Mouse (Mus musculus) lung, embryonic 15.5 days (tissue): ENCODE results near the gene Tenm2. TPM values are rescaled to one million over a fixed set of nuclear protein-coding genes. Genes with fewer than 3 reads are reported as not detected.
A peak's percentile ranks its signal among the peaks of the same experiment; 100 is the strongest.

Source experiments
- ATAC-seq: fragments of 200-750 bp; cut with Nextera tagmentation; 2 replicates; pipeline ENCODE4 v1.8.0; 2017; ENCODE audit warnings: moderate number of reproducible peaks, borderline replicate concordance; ENCODE audit not compliant: low FRiP score, low TSS enrichment; ENCODE audit errors: extremely low read depth
- H3K27ac ChIP-seq: fragments of 300-500 bp; sonication (generic); 2 replicates; pipeline ENCODE4 v1.5.1; 2015; ENCODE audit warnings: moderate library complexity, mild to moderate bottlenecking, inconsistent platforms
- H3K27me3 ChIP-seq: fragments of 300-500 bp; sonication (generic); 2 replicates; pipeline ENCODE4 v1.6.1; 2015; ENCODE audit warnings: inconsistent platforms
- H3K36me3 ChIP-seq: fragments of 300-500 bp; sonication (generic); 2 replicates; pipeline ENCODE4 v1.6.1; 2015; ENCODE audit warnings: inconsistent platforms
- H3K4me1 ChIP-seq: fragments of 300-500 bp; sonication (generic); 2 replicates; pipeline ENCODE4 v1.6.1; 2015; ENCODE audit warnings: inconsistent platforms
- H3K4me2 ChIP-seq: fragments of 300-500 bp; sonication (generic); 2 replicates; pipeline ENCODE4 v1.6.1; 2015; ENCODE audit warnings: inconsistent platforms, mild to moderate bottlenecking, moderate library complexity
- H3K4me3 ChIP-seq: fragments of 300-500 bp; sonication (generic); 2 replicates; pipeline ENCODE4 v1.5.1; 2015; ENCODE audit warnings: mild to moderate bottlenecking, inconsistent platforms
- H3K9ac ChIP-seq: fragments of 300-500 bp; sonication (generic); 2 replicates; pipeline ENCODE4 v1.6.1; 2015; ENCODE audit warnings: inconsistent platforms
- H3K9me3 ChIP-seq: fragments of 300-500 bp; sonication (generic); 2 replicates; pipeline ENCODE4 v1.6.1; 2016; ENCODE audit warnings: inconsistent platforms
- WGBS: fragments of 180-500 bp; shearing (Covaris S2); methylation state at CpG from one replicate; pipeline ENCODE4 v1.1.7; 2015; 5-methylcytosine and 5-hydroxymethylcytosine counted together
- polyA plus RNA-seq: library from polyadenylated mRNA; unstranded; fragments of >200 nt; fragmentation: Nextera tagmentation; extraction: Ambion mirVana; gene quantifications from 2 replicates; pipeline ENCODE4 v1.2.1, GENCODE M21; 2015

Tenm2 gene
- polyA plus RNA-seq, 1 experiment from 2014 or later, result 0.44 TPM

DNA sequence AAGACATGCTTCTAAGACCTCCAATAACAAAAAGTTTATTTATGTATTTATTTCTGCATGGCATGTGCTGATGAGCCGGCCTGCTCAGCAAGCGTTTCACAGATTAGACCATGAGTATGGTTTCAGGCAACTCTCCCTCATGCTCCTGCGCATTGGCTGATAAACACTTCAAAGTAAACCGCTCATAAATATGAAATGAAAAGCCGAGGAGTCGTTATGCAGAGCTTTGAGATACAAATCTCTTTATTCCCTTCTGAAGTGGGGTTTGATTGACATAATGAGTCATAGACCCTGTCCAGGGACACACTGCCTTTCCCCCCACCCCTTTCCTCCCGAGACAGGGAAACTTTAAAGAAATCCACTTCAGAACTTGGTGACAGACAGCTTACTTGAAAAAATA lies 348.3 kb downstream of the Tenm2 start:
- no peak overlapping the region for H3K4me3 ChIP-seq
- 39% methylated on average over 7 of the region's 7 CpGs for WGBS
- no peaks in the 10 kb centered on the region for H3K9me3 ChIP-seq
- H3K36me3 ChIP-seq, result no peaks in the 10 kb centered on the region
- H3K27ac ChIP-seq, result no peak overlapping the region
- H3K27me3 ChIP-seq, result no peaks in the 10 kb centered on the region
- no peak for ATAC-seq
- H3K4me2 ChIP-seq, result no peak overlapping the region
- no peaks in the 10 kb centered on the region for H3K4me1 ChIP-seq
- H3K9ac ChIP-seq, result no peak overlapping the region

DNA sequence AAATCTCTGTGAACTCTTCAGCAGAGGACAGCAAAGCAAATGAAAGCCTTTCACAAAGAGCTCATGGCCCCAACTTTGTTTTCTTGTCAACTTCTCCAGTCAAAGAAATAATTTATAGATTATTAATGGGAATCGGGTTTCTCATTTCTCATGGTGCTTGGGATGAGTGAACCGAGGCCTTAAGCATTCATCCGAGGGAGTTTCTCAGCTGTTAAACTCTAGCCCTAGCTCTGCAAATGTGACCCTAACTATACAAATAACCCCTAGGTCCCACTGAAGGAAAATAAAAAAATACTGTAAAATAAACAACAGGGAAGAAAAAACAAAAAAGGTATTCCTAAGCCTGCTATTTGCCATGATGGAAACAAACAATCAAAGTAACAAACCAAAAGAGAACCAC lies 349.6 kb downstream of the Tenm2 start:
- Histone ChIP-seq H3K4me3 (no peak overlapping the region), H3K9me3 (no peaks in the 10 kb centered on the region), H3K4me2 (no peak overlapping the region), H3K27ac (no peak overlapping the region), H3K9ac (no peak overlapping the region), H3K4me1 (no peaks in the 10 kb centered on the region), H3K36me3 (no peaks in the 10 kb centered on the region), H3K27me3 (no peaks in the 10 kb centered on the region)
- no peak for ATAC-seq
- 69% methylated on average over 3 of the region's 3 CpGs for WGBS

DNA sequence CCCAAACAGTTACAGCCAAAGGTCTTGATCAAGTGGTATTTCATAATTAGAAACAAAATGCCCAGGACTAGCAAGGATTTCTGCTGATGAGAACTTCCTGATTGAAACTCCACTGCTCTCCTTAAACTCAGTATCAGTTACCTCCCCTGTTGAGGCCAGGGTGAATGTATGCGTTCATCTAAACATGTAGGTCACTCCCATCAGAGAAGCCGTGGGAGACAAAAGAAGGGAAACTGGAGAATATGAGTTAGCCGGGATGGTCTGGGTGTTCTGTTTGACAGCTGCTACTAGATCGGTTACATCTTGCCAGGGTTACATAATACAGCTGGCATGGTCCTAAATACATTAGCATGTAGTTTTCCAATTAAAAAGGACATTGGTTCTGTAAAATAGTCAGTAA lies 362.8 kb downstream of the Tenm2 start:
- H3K9me3 ChIP-seq, result no peaks in the 10 kb centered on the region
- H3K27ac ChIP-seq, result no peak overlapping the region
- no peak overlapping the region for H3K4me3 ChIP-seq
- H3K4me1 ChIP-seq, result no peaks in the 10 kb centered on the region
- no peak for ATAC-seq
- H3K9ac ChIP-seq, result no peak overlapping the region
- H3K27me3 ChIP-seq, result no peaks in the 10 kb centered on the region
- 25% methylated on average over 4 of the region's 4 CpGs for WGBS
- no peak overlapping the region for H3K4me2 ChIP-seq
- H3K36me3 ChIP-seq, result no peaks in the 10 kb centered on the region

DNA sequence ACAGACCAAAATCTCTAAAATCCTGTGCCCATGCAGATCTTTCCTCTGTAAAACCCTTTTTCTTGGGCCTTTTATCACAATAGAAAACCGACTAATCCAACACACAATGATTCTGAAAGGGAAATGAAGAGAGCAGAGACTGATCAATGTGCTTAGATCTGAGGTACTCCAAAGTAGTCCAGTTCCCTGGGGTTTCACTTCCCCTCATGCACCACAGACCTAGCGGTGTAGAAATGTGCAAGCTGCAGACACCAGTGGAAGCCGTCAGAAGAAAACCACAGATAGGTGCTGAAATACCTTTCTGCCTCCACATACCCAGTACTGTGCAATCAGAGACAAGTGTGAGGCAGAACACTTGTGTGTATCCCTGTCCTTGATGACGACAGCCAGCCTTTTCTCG lies 365.2 kb downstream of the Tenm2 start:
- Histone ChIP-seq H3K36me3 (no peaks in the 10 kb centered on the region), H3K27ac (no peak overlapping the region), H3K4me1 (no peaks in the 10 kb centered on the region), H3K27me3 (no peaks in the 10 kb centered on the region), H3K4me2 (no peak overlapping the region), H3K4me3 (no peak overlapping the region), H3K9ac (no peak overlapping the region), H3K9me3 (no peaks in the 10 kb centered on the region)
- ATAC-seq, result no peak
- 79% methylated on average over 5 of the region's 5 CpGs for WGBS

DNA sequence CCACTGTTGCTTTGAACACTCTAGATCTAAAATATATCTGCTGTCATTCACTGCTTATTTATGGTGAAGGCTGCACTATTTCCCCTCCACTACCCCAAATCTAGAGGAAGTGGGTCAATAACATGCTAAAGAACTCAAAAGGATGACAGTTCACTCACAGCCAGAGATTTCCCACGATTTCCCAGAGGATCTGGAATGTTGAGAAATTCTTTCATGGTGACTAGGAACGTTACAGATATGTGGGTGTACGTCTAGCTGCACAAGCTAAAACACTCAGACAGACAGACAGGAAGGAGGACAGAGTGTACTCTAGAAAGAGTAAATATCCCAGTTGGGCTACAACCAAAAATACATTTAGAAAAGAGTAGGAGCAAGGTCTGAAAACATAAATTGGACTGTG lies 384.1 kb downstream of the Tenm2 start:
- no peak for ATAC-seq
- no peaks in the 10 kb centered on the region for H3K9me3 ChIP-seq
- H3K4me1 ChIP-seq, result no peaks in the 10 kb centered on the region
- H3K27ac ChIP-seq, result no peak overlapping the region
- no peak overlapping the region for H3K4me2 ChIP-seq
- no peaks in the 10 kb centered on the region for H3K36me3 ChIP-seq
- 16% methylated on average over 3 of the region's 3 CpGs for WGBS
- H3K9ac ChIP-seq, result no peak overlapping the region
- H3K27me3 ChIP-seq, result no peaks in the 10 kb centered on the region
- no peak overlapping the region for H3K4me3 ChIP-seq

DNA sequence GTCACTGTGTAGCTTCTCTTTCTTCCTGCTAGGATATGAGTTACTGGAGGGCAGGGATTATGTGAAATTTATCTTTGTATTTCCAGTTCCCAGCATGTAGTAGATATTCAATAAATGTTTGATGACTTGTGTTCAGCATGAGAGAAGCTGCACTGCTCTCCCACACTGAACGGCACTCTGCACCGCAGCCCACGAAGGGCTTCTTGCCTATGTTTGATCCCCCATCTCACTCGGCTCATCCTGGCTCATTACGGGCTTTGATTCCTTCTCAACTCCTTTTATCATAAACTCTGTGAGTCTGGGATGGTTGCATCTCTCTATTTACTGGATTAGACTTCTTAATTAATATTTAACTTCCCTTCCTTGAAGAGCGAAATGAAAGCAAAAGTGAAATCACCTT lies 388.3 kb downstream of the Tenm2 start:
- Histone ChIP-seq H3K27me3 (no peaks in the 10 kb centered on the region), H3K27ac (no peak overlapping the region), H3K4me1 (no peaks in the 10 kb centered on the region), H3K4me2 (no peak overlapping the region), H3K4me3 (no peak overlapping the region), H3K9me3 (no peaks in the 10 kb centered on the region), H3K36me3 (no peaks in the 10 kb centered on the region), H3K9ac (no peak overlapping the region)
- 76% methylated on average over 6 of the region's 6 CpGs for WGBS
- ATAC-seq, result no peak

DNA sequence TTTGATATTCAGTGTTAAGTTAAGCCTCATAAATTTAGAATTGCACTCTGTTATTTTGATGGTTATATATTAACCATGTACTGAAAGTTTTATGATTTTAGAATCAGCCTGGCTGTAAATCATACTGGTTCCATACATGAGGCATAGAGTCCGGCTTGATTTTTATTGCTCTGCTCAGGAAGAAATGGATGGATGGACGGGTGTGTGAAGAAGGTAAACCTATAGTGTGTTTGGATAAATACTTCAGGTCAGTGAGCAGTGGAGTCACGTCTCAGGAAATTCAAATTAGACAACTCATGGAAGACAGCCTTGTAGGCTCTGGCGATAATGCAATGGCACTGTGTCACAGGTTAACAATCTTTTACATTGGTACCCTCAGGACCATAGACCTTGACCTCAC lies 402.9 kb downstream of the Tenm2 start:
- H3K27ac ChIP-seq, result no peak overlapping the region
- H3K27me3 ChIP-seq, result no peaks in the 10 kb centered on the region
- no peak overlapping the region for H3K4me3 ChIP-seq
- no peak overlapping the region for H3K9ac ChIP-seq
- H3K9me3 ChIP-seq, result no peaks in the 10 kb centered on the region
- 73% methylated on average over 4 of the region's 4 CpGs for WGBS
- no peak overlapping the region for H3K4me2 ChIP-seq
- no peaks in the 10 kb centered on the region for H3K36me3 ChIP-seq
- no peak for ATAC-seq
- H3K4me1 ChIP-seq, result no peaks in the 10 kb centered on the region

DNA sequence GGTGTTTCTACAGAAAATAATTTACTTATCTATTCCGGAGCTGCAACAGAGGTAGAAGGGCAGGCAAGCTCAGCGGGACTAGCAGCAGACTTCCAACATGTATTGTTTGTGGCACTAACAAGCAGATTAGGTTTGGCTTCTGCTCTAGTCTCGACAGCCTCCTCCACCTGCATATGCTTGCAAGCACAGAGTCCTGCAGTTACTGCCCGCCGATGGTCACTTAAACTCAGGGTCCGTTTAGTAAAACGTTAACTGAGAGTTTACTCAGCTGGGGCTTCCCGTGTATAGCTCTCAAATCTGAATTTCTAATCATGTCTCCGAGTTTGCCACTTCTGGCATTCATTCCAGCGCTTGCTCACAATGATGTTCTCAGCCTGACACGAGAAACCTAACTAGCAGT lies 404.3 kb downstream of the Tenm2 start:
- Histone ChIP-seq H3K36me3 (no peaks in the 10 kb centered on the region), H3K9ac (no peak overlapping the region), H3K4me3 (no peak overlapping the region), H3K4me2 (no peak overlapping the region), H3K27me3 (no peaks in the 10 kb centered on the region), H3K4me1 (no peaks in the 10 kb centered on the region), H3K27ac (no peak overlapping the region), H3K9me3 (no peaks in the 10 kb centered on the region)
- WGBS, result 51% methylated on average over 11 of the region's 11 CpGs
- ATAC-seq, result no peak

DNA sequence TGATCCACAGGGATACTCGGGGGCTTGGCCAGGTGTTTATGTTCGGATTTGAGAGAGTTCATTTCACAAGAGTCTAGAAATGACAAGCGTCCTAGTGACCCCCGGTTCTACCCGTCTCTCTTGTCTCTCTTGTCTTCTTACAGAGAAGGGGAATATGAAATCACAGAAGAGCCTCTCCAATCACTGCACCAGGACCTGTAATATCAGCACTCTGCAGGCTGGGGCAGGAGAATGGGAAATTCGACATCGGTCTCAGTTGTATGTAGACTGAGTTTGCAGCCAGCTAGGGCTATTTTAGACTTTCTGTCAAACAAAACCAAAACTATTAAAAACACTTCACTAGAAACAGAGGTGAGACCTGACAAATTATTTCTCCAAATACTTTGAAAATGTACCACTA lies 411.1 kb downstream of the Tenm2 start:
- Histone ChIP-seq H3K36me3 (no peaks in the 10 kb centered on the region), H3K4me3 (no peak overlapping the region), H3K9ac (no peak overlapping the region), H3K27ac (no peak overlapping the region), H3K4me2 (peak overlapping the region; percentile 32), H3K27me3 (no peaks in the 10 kb centered on the region), H3K4me1 (0 out of 2 replicates have a peak, but pooled peaks cover 6% of the 10 kb centered on the region), H3K9me3 (no peaks in the 10 kb centered on the region)
- WGBS, result 13% methylated on average over 7 of the region's 7 CpGs
- ATAC-seq, result no peak

DNA sequence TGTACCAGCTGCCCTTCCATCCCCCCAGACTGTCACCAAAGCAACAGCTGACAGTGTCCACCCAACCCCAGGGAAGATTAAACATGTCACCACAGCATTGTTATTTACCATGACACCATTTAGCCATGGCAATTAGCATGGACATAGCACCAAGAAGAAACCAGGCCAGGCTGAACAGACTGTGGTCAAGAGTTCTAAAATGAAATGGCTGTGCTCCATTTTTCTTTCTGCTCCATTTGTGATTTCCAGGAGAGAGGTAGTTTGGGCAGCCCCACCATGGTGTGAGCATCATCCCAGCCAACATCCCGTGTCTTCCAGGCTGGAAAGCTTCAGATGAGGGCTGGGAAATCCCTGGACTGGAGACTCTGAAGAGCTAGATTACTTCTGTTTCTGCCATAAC lies 431.1 kb downstream of the Tenm2 start:
- 58% methylated on average over 1 of the region's 1 CpGs for WGBS
- H3K36me3 ChIP-seq, result no peaks in the 10 kb centered on the region

DNA sequence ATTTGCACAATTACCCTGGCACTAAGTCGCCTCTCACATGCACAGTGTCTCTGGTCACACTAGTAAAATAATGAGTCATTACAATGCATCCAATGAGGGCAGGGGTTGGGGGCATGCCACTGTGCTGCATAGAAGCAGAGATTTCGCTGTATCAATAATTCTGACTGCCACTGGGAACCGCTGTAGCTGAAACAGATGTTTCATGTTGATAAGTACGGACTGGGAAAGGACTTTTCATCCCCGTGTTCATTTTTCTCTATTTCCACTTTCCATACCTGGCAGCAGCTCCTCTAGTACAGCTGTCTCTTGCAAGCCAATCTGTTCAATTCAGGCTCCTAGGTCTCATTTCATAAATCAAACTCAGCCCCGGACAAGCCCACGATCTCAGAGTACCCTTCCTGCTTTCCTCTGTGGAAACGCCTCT lies 433.5 kb downstream of the Tenm2 start:
- Histone ChIP-seq H3K4me2 (0 out of 2 replicates have a peak overlapping the region, but pooled peaks have one; percentile 2), H3K4me3 (no peak overlapping the region), H3K9ac (no peak overlapping the region), H3K27ac (no peak overlapping the region), H3K27me3 (no peaks in the 10 kb centered on the region), H3K4me1 (no peaks in the 10 kb centered on the region; the same call in 1 of the 2 replicates), H3K36me3 (no peaks in the 10 kb centered on the region), H3K9me3 (no peaks in the 10 kb centered on the region)
- no peak for ATAC-seq
- WGBS, result 40% methylated on average over 8 of the region's 8 CpGs

More for the DNA sequence above, 431.1 kb downstream of the Tenm2 start:
- no peaks in the 10 kb centered on the region for H3K27me3 ChIP-seq
- H3K4me1 ChIP-seq, result no peaks in the 10 kb centered on the region; the same call in 1 of the 2 replicates
- H3K9me3 ChIP-seq, result no peaks in the 10 kb centered on the region
- no peak overlapping the region for H3K27ac ChIP-seq
- H3K4me3 ChIP-seq, result no peak overlapping the region
- H3K9ac ChIP-seq, result no peak overlapping the region
- ATAC-seq, result no peak
- no peak overlapping the region for H3K4me2 ChIP-seq

DNA sequence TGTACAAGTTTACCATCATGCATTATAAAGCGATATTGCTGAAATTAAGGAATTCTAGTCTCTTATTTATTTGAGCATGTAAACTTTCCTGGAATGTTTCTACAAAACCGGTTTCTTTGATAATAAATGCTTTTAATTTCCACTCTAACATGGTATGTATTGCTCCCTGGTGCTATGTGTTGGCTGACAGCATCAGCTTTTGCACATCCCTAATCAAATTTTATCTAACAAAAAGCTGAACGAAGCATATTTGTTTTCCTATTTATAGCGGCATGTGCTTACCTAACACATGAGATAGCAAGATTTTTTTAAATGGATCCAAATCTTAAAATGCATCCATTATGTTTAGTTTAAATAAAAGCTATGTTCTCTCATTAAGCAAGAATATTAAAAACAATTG lies 434.1 kb downstream of the Tenm2 start:
- H3K9me3 ChIP-seq, result no peaks in the 10 kb centered on the region
- H3K27me3 ChIP-seq, result no peaks in the 10 kb centered on the region
- H3K4me2 ChIP-seq, result no peak overlapping the region
- no peak overlapping the region for H3K9ac ChIP-seq
- no peaks in the 10 kb centered on the region; the same call in 1 of the 2 replicates for H3K4me1 ChIP-seq
- no peaks in the 10 kb centered on the region for H3K36me3 ChIP-seq
- H3K4me3 ChIP-seq, result no peak overlapping the region
- ATAC-seq, result no peak
- WGBS, result 60% methylated on average over 4 of the region's 4 CpGs
- H3K27ac ChIP-seq, result no peak overlapping the region

DNA sequence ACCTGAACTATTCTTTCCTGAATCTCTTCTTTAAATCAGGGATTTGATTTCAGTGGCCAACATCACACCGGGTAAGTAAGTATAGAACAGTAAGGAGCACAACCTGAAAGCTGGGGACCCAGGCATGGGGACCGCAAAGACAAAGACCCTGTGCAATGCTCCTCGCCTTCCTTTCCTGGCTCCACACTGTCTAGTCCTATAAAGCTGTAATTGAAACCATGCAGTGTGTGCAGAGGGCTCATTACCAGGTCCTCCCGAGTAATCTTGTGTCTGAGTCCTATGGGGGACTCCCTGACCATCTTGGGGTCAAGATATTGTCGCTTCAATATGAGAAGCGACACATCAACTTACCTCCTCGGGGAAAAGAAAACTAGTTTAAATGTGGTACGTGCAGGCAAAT lies 436.4 kb downstream of the Tenm2 start:
- no peak overlapping the region for H3K4me3 ChIP-seq

More for the DNA sequence above, 436.4 kb downstream of the Tenm2 start:
- Histone ChIP-seq H3K4me1 (no peaks in the 10 kb centered on the region; the same call in 1 of the 2 replicates), H3K36me3 (no peaks in the 10 kb centered on the region), H3K27me3 (no peaks in the 10 kb centered on the region), H3K9ac (no peak overlapping the region), H3K9me3 (no peaks in the 10 kb centered on the region), H3K4me2 (no peak overlapping the region), H3K27ac (no peak overlapping the region)
- ATAC-seq, result no peak
- WGBS, result 74% methylated on average over 8 of the region's 8 CpGs
